Mouse (Mus musculus) forebrain, embryonic 16.5 days (tissue): ENCODE results near the gene Crebrf. TPM values are rescaled to one million over a fixed set of nuclear protein-coding genes. Genes with fewer than 3 reads are reported as not detected.

Source experiments
- ATAC-seq: fragments of 200-750 bp; cut with Nextera tagmentation; 2 replicates; pipeline ENCODE4 v1.8.0; 2017; ENCODE audit warnings: mild to moderate bottlenecking, moderate library complexity
- H3K27ac ChIP-seq: fragments of 300-500 bp; sonication (generic); 2 replicates; pipeline ENCODE4 v1.5.1; 2014; ENCODE audit warnings: low read length, control low read depth
- H3K27me3 ChIP-seq: fragments of 300-500 bp; sonication (generic); replicated peaks from 2 replicates; pipeline ENCODE4 v1.6.1; 2014; ENCODE audit warnings: low read length; ENCODE audit not compliant: control insufficient read depth, insufficient read depth
- H3K36me3 ChIP-seq: fragments of 300-500 bp; sonication (generic); 2 replicates; pipeline ENCODE4 v1.6.1; 2014; ENCODE audit not compliant: control insufficient read depth, insufficient read depth
- H3K4me1 ChIP-seq: fragments of 300-500 bp; sonication (generic); replicated peaks from 2 replicates; pipeline ENCODE4 v1.6.1; 2014; ENCODE audit warnings: low read length; ENCODE audit not compliant: control insufficient read depth, insufficient read depth
- H3K4me2 ChIP-seq: fragments of 300-500 bp; sonication (generic); 2 replicates; pipeline ENCODE4 v1.6.1; 2014; ENCODE audit warnings: mild to moderate bottlenecking, low read length, control low read depth
- H3K4me3 ChIP-seq: fragments of 300-500 bp; sonication (generic); replicated peaks from 2 replicates; pipeline ENCODE4 v1.5.1; 2014; ENCODE audit warnings: mild to moderate bottlenecking, low read length, control low read depth
- H3K9ac ChIP-seq: fragments of 300-500 bp; sonication (generic); replicated peaks from 2 replicates; pipeline ENCODE4 v1.6.1; 2014; ENCODE audit warnings: low read depth, low read length, control low read depth
- H3K9me3 ChIP-seq: fragments of 300-500 bp; sonication (generic); 2 replicates; pipeline ENCODE4 v1.6.1; 2016; ENCODE audit warnings: low read length; ENCODE audit not compliant: control insufficient read depth
- whole genome bisulfite sequencing: fragments of 180-500 bp; shearing (Covaris S2); extraction: QIAGEN DNeasy Blood & Tissue Kit; methylation state at CpG from one replicate; pipeline ENCODE4 v1.1.7; 2014; 5-methylcytosine and 5-hydroxymethylcytosine counted together
- polyA plus RNA-seq: library from polyadenylated mRNA; unstranded; fragments of >200 nt; fragmentation: Nextera tagmentation; extraction: Ambion mirVana; gene quantifications from 2 replicates; pipeline ENCODE4 v1.2.1, GENCODE M21; 2015

Gene Crebrf
- 11.9 and 14.5 TPM in 2 replicates for polyA plus RNA-seq

- Histone ChIP-seq H3K4me1 (peaks cover 8% of the 10 kb centered on the region), H3K4me3 (peak within 1 kb of the TSS; percentile 98), H3K9me3 (no peaks in the 10 kb centered on the region), H3K9ac (peak within 1 kb of the TSS; percentile 79), H3K36me3 (no peaks in the 10 kb centered on the region), H3K27me3 (no peaks in the 10 kb centered on the region), H3K27ac (peak within 1 kb of the TSS; percentile 82), H3K4me2 (peak within 1 kb of the TSS; percentile 91)
- 0% methylated on average over 34 of the region's 41 CpGs for WGBS
- peak; percentile 70 for ATAC-seq
Observed at GRCm38 (mm10) chr17:26715271-26715758, at the start of gene Crebrf. Crebrf (plus strand) TSS chr17:26715650.

DNA sequence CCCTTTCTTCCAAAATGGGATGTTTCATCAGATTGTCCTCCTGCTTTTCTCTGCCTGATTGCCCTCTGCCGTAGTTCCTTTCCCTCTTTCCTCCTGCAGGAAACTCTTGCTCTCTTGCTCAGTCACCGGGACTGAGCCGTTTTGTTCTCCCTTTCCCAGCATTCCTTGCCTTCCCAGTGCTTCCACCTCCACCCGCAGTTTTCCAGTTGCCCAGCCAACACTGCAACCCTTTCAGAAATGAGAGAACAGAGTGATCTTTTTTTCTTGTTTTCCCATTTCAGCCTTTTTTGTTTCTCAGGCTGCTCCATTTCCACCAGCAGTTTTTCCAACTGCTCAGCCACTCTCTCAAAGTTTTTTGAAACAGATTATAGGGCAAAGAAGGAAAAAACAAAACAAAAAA lies 44.2 kb upstream of the Crebrf start:
- Histone ChIP-seq H3K9me3 (no peaks in the 10 kb centered on the region), H3K4me3 (no peak overlapping the region), H3K36me3 (no peaks in the 10 kb centered on the region), H3K4me1 (0 out of 2 replicates have a peak, but pooled peaks cover 4% of the 10 kb centered on the region), H3K27ac (no peak overlapping the region), H3K27me3 (no peaks in the 10 kb centered on the region), H3K9ac (no peak overlapping the region), H3K4me2 (no peak overlapping the region)
- no peak for ATAC-seq
- 60% methylated on average over 4 of the region's 4 CpGs for WGBS

DNA sequence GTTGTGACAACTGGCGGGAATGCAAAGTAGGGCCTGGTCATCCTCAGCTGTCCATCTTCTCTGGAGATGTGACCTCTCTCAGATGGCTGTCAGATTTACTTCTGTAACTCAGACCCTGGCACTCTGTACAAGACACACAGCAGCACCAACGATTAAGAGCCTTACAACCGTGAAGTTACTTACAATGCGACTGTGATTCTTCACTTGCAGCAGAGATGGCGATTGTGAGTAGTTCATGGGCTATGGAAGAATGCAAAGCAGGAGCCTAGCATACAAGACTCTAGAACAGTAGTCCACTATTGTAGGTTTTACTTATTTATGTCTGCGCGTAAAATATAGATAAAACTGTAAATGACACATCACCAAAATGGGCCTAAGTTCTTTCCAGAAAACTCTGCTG lies 39.6 kb upstream of the Crebrf start:
- peak overlapping the region; percentile 87 for H3K9ac ChIP-seq
- ATAC-seq, result peak; percentile 36
- 17% methylated on average over 7 of the region's 7 CpGs for WGBS

GRCm38 (mm10) chr17:26676252-26676615 lies 39.2 kb upstream of the Crebrf start:
- Histone ChIP-seq H3K27ac (peak overlapping the region; percentile 92), H3K4me2 (peak overlapping the region; percentile 68), H3K4me3 (peak overlapping the region; percentile 95), H3K4me1 (peaks cover 22% of the 10 kb centered on the region), H3K27me3 (no peaks in the 10 kb centered on the region), H3K9me3 (no peaks in the 10 kb centered on the region), H3K36me3 (0 out of 2 replicates have a peak, but pooled peaks cover 2% of the 10 kb centered on the region), H3K9ac (peak overlapping the region; percentile 87)
- peak; percentile 96 for ATAC-seq
- under 1% methylated on average over 30 of the region's 30 CpGs for WGBS

More for the DNA sequence above, 39.6 kb upstream of the Crebrf start:
- peak overlapping the region; percentile 92 for H3K27ac ChIP-seq
- peak overlapping the region; percentile 95 for H3K4me3 ChIP-seq
- peak overlapping the region; percentile 68 for H3K4me2 ChIP-seq
- peaks cover 22% of the 10 kb centered on the region for H3K4me1 ChIP-seq
- no peaks in the 10 kb centered on the region for H3K27me3 ChIP-seq
- H3K36me3 ChIP-seq, result 0 out of 2 replicates have a peak, but pooled peaks cover 2% of the 10 kb centered on the region
- H3K9me3 ChIP-seq, result no peaks in the 10 kb centered on the region

GRCm38 (mm10) chr17:26676616-26677376 lies 38.7 kb upstream of the Crebrf start:
- 0 out of 2 replicates have a peak, but pooled peaks cover 2% of the 10 kb centered on the region for H3K36me3 ChIP-seq
- H3K27ac ChIP-seq, result peak overlapping the region; percentile 92
- no peaks in the 10 kb centered on the region for H3K9me3 ChIP-seq
- 3% methylated on average over 26 of the region's 26 CpGs for WGBS
- ATAC-seq, result peak; percentile 88
- peak overlapping the region; percentile 87 for H3K9ac ChIP-seq
- H3K4me1 ChIP-seq, result peaks cover 22% of the 10 kb centered on the region
- H3K4me3 ChIP-seq, result peak overlapping the region; percentile 95
- no peaks in the 10 kb centered on the region for H3K27me3 ChIP-seq
- H3K4me2 ChIP-seq, result peak overlapping the region; percentile 68

- WGBS, result 76% methylated on average over 7 of the region's 7 CpGs
- peaks cover 22% of the 10 kb centered on the region for H3K4me1 ChIP-seq
- 0 out of 2 replicates have a peak, but pooled peaks cover 3% of the 10 kb centered on the region for H3K36me3 ChIP-seq
- no peak for ATAC-seq
- H3K27ac ChIP-seq, result no peak overlapping the region
- H3K9ac ChIP-seq, result peak overlapping the region; percentile 33
- peak overlapping the region; percentile 68 for H3K4me2 ChIP-seq
- H3K4me3 ChIP-seq, result no peak overlapping the region
- H3K27me3 ChIP-seq, result no peaks in the 10 kb centered on the region
- no peaks in the 10 kb centered on the region for H3K9me3 ChIP-seq
Observed at GRCm38 (mm10) chr17:26677711-26678637, 37.5 kb upstream of the Crebrf start.

GRCm38 (mm10) chr17:26681276-26681675 lies 34.2 kb upstream of the Crebrf start:
- H3K27me3 ChIP-seq, result no peaks in the 10 kb centered on the region
- no peak overlapping the region for H3K4me3 ChIP-seq
- H3K27ac ChIP-seq, result no peak overlapping the region
- WGBS, result 91% methylated on average over 6 of the region's 6 CpGs
- H3K36me3 ChIP-seq, result peaks cover 14% of the 10 kb centered on the region
- no peak for ATAC-seq
- no peak overlapping the region for H3K4me2 ChIP-seq
- no peak overlapping the region for H3K9ac ChIP-seq
- peaks cover 19% of the 10 kb centered on the region for H3K4me1 ChIP-seq
- no peaks in the 10 kb centered on the region for H3K9me3 ChIP-seq

- peaks cover 12% of the 10 kb centered on the region for H3K36me3 ChIP-seq
- no peak overlapping the region for H3K27ac ChIP-seq
- ATAC-seq, result no peak
- H3K4me1 ChIP-seq, result peaks cover 22% of the 10 kb centered on the region
- H3K4me3 ChIP-seq, result no peak overlapping the region
- H3K4me2 ChIP-seq, result no peak overlapping the region
- 89% methylated on average over 17 of the region's 17 CpGs for WGBS
- no peaks in the 10 kb centered on the region for H3K27me3 ChIP-seq
- no peaks in the 10 kb centered on the region for H3K9me3 ChIP-seq
- no peak overlapping the region for H3K9ac ChIP-seq
Observed at GRCm38 (mm10) chr17:26686334-26687000, 29.0 kb upstream of the Crebrf start.
